Mouse (Mus musculus): ENCODE data around the gene Slc25a51.
"Not testable (repeated sequence)": the region's sequence is repeated elsewhere in the genome, so short reads cannot be mapped to it uniquely, and the experiment has no call there.

Gene Slc25a51

DNA sequence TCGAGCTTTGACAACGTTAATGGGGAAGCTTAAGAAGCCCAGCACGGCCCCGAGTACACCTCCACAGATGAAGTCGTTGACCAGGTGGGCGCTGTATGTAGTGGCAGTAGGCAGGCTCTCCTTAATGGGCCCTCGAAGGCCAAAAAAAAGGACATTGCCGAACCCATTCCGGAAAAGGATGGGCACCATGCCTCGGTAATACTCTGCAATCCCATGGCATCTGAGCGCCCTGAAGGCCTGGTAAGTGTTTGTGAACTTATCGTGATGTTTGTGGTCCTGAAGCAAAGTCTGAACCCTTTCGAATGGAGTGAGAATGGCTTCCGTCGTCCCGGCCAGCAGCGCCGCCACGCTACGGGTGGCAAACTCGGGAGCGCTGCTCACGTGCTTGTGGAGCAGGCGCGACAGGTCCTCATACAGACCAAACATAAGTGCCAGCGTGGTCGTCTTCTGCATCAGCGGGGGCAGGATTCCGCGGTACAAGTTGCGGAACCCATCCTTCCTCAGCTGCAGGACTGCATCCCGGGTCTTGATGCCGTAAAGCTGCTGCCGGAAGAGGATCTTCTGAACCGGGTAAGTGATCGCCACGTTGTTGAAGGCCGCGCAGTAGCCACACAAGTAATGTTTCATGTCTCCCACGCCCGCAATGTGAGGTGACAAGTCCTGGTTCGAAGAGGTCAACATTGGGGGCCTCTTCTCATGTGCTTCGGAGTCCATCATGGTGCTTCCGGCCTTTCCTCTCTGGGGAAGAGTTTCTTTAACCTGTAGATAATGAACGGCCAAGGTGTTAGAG is 8.9 kb downstream of the Slc25a51 start:
- no peak for DNase-seq (ENCODE audit: low spot score in 2 of 2)

DNA sequence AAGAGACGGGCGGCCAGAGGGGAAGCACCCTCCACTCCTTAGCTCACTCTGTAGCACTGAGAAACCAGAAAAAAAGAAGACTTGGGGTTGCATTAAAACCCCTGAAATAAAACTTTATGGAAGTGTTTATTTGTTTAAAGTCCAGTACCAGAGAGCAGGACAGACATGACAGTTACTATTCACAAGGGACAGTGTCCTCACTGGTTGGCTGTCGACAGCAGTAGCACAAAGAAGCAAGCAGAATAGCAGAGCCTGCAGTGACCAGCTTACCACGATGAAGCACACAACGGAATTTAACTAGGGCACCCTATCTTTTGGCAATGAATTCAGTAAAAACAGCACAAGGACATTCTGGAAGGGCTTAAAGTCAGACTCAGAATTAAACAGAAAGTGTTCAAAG is 10.3 kb downstream of the Slc25a51 start:
- DNase-seq (ENCODE audit: low spot score in 2 of 2), result not testable (repeated sequence)

DNA sequence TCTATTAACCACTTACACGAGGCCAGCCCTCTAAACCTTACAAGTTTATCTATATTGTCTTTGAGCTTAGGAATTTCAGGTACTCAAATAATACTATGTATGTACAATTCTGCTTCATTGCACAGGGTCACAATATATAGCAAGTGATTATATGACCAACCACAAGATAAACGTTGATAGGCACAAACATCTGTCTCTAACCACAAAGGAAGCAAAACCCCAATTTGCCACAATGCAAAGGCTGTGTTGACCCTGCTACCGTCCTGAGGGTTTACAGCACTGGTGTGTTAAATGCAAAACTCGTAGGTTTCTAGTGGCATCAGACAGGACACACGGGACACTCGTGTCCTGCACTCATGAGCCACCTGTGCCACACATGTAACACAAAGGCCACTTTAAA is 12.4 kb downstream of the Slc25a51 start:
- not testable (repeated sequence) for DNase-seq (ENCODE audit: low spot score in 2 of 2)

- DNase-seq (ENCODE audit: low spot score in 2 of 2), result no peak
These were observed 14.9 kb downstream of the Slc25a51 start for GRCm38 (mm10) chr4:45393658-45394057.

- DNase-seq (ENCODE audit: low spot score in 2 of 2), result no peak
These were observed 15.6 kb downstream of the Slc25a51 start for GRCm38 (mm10) chr4:45392994-45393393.

DNA sequence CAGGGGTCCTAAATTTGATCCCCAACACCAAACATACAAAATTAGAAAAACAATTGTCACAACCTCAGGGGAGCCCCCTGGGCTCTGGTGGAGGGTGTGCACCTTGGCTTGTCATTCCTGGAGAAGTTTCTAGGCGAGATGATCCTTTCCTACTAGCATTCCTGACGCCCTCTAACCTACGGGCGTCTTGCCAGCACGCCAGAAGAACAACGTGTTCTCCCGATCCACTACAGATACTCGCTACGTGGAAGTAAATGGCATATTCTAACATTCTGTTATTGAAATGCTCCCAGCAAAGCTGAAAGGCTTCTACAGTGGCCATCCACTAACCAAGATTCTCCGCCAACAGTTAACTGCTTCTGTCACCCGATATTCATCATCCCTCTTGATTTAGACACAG is 16.0 kb downstream of the Slc25a51 start:
- no peak for DNase-seq (ENCODE audit: low spot score in 2 of 2)

- DNase-seq (ENCODE audit: low spot score in 2 of 2), result no peak
These were observed 16.5 kb downstream of the Slc25a51 start for GRCm38 (mm10) chr4:45392099-45392498.

GRCm38 (mm10) chr4:45387296-45387695 is 21.3 kb downstream of the Slc25a51 start:
- not testable (repeated sequence) for DNase-seq (ENCODE audit: low spot score in 2 of 2)

DNA sequence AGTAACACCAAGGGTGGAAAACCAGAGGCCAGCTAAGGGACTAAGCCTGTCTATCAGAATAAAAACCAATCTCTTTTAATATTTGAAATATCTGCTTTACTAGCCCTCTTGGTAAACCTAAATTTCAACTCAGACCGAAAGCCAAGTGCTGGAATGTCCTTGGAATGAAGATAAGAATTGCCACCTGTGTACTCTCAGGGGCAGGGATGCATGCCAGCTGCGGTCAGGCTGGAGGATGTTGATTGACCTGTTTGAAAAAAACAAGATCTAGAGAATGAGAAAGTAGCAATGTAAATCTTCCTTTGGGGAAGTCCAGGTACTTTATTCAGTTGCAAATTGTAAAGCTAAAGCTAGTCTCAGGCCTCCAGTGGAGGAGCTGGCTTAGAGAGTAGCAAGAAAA is 26.4 kb downstream of the Slc25a51 start:
- DNase-seq (ENCODE audit: low spot score in 2 of 2), result not testable (repeated sequence)

DNA sequence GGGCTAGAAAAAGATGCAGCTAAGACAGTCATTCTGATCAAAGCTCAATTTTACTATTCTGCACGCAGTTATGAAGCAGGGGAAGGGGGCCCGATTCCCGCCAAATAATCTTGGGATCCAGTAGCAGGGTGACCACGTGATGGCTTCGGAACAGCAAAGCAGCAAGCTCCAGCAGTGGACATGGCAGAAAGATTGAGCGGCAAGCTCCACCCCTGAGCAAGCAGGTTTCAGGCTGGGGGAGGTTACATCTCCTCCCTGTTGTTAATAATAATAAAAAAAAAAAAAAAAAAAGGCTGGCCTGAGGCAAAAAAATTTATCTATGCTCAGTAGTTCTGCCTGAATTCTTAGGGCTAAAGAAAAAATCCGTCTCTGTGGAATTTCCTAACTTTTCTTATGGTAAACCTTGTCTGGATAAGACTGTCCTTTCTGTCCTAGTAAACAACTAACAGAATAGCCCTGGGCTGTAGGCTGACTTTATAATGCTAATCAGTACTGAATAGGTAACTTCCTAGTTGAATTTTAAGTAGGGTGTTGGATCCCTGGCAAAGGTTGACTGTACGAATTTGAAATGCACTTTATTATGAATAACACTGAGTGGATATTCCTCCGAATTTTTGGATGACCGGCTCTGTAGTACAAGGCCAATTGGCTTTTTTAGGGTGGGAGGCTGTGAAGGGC is 27.5 kb downstream of the Slc25a51 start:
- DNase-seq (ENCODE audit: low spot score in 2 of 2), result not testable (repeated sequence)

DNA sequence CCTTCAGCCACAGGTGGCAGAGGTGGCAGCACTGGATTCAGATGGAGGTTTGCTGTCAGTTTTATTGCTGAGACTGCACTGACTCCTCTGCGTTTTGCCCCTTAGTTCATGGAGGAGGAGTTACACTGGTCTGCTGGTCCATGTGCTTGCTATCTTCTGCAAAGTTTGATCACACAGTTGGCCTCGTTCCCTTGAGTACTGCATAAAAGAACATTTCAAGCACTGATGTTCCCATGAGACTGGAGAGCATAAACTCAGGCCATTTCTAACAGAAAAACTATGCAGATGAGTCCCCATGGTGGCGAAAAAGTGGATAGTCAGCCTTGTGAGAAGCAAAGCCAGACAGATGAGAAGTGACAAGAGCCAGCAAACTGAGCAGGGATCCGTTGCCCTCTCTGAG is 32.0 kb downstream of the Slc25a51 start:
- DNase-seq (ENCODE audit: low spot score in 2 of 2), result no peak

DNA sequence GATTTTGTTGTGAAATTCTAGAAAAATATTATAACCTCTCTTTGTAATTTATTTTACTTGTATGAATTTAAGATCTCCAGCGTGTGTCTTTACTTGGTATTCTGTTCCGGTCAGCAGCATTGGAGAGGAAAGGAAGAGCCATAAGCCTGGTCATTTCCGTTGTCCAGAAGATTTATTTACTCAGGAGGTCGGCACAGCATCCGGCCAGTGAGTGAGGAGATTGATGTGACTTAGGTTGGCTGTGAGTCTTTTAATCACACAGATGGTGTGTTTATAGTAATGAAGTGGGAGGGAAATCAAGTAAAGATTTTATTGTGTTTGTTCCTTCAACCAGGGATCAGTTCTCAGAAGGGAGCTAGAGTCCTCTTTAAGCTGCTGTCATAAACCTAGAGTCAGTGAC is 33.7 kb downstream of the Slc25a51 start:
- no peak for DNase-seq (ENCODE audit: low spot score in 2 of 2)

- no peak for DNase-seq (ENCODE audit: low spot score in 2 of 2)
These were observed 37.3 kb downstream of the Slc25a51 start for GRCm38 (mm10) chr4:45371261-45371660.

GRCm38 (mm10) chr4:45356653-45357052 is 51.9 kb downstream of the Slc25a51 start:
- DNase-seq (ENCODE audit: low spot score in 2 of 2), result no peak

All from right cerebral cortex, postnatal 36 days (tissue).